Mouse (Mus musculus): ENCODE measurements around the gene Wnt5b. TPM values are rescaled to one million over a fixed set of nuclear protein-coding genes. Genes with fewer than 3 reads are reported as not detected.

The Wnt5b gene
- polyA plus RNA-seq, 1 experiment from 2014 or later, result not detected

DNA sequence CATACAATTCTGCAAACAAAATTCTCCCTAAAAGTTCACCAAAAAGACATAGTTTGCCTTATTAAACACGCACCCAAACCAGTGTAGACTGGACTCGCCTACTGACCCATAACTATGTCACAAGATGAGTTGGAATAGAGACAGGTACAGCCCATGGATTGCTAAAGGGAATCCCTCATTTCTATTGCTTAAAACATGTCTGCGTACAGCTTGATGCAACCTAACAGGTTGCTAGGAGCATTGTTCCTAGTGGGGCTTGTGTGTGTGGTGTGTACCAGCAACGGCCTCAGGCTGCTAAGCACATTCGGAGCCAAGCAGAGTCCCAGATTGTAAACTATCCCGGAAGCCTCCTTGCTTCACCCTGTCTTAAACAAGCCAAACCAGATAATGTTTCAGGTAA lies 127.5 kb downstream of the Wnt5b start:
- 0 out of 2 replicates have a peak overlapping the region, but pooled peaks have one; percentile 10 for H3K4me3 ChIP-seq (ENCODE audit: inconsistent target)
- H3K36me3 ChIP-seq (ENCODE audit: inconsistent target), result no peaks in the 10 kb centered on the region
- H3K27ac ChIP-seq, result no peak overlapping the region
- 55% methylated on average over 6 of the region's 6 CpGs for WGBS (ENCODE audit: missing documents)
- H3K79me2 ChIP-seq (ENCODE audit: inconsistent target), result no peaks in the 10 kb centered on the region

DNA sequence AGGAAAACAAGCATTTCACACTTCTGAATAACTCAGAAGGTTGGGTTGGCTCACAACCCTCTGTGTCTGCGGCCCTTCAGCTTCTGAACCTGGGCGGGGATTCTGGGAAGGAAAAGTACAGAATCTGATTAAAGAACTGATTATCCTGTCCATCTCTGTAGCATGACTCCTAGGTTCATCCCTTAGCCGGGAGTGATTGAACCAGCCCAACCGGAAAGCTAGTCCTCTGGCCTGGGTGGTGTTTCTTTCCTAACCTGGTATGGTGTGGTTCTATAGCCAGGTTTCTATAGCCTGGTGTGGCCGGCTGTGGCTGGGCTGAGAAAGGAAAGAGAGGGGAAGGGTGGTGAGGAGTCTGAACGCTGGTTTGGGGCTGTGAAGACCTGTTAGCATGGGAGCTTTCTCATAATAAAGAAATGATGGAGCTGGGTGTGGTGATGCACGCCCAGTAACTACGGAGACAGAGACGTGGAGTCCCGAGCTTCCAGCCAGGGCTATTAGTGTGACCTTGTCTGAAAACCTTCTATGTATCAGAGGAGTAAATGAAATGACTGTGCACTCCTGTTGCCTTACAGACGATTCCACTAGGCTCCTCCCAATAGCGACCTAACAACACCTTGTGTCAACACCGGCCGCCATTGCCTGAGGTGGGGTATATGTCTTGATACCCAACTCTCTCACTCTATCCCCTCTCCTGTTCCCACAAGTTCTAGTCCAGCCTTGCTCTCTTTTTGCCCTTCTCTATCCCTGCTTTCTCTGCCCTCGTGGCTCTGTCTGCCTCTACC lies 129.7 kb downstream of the Wnt5b start:
- 65% methylated on average over 15 of the region's 15 CpGs for WGBS (ENCODE audit: missing documents)

DNA sequence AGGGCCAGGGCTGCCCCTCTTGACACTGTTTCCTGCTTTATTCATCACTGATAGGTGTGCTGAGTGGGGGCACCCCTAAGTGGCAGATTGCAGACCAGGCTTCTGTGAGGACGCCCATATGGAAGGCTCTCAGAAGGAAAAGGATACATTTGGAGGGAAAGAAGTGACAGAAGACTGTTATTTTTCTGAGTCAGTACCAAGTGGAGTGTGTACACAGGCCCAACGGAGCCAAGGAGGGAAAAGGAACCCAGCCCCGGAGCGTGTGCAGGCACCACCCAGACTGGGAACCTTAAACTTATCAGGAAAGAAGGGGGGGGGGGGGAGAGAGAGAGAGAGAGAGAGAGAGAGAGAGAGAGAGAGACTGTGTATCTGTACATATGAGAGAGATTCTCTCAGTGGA lies 131.6 kb downstream of the Wnt5b start:
- Histone ChIP-seq H3K4me3 (ENCODE audit: inconsistent target) (no peak overlapping the region), H3K36me3 (ENCODE audit: inconsistent target) (no peaks in the 10 kb centered on the region), H3K79me2 (ENCODE audit: inconsistent target) (no peaks in the 10 kb centered on the region), H3K27ac (no peak overlapping the region)
- WGBS (ENCODE audit: missing documents), result 100% methylated on average over 2 of the region's 4 CpGs

More for the DNA sequence above, 129.7 kb downstream of the Wnt5b start:
- Histone ChIP-seq H3K27ac (no peak overlapping the region), H3K79me2 (ENCODE audit: inconsistent target) (no peaks in the 10 kb centered on the region), H3K4me3 (ENCODE audit: inconsistent target) (no peak overlapping the region), H3K36me3 (ENCODE audit: inconsistent target) (no peaks in the 10 kb centered on the region)

DNA sequence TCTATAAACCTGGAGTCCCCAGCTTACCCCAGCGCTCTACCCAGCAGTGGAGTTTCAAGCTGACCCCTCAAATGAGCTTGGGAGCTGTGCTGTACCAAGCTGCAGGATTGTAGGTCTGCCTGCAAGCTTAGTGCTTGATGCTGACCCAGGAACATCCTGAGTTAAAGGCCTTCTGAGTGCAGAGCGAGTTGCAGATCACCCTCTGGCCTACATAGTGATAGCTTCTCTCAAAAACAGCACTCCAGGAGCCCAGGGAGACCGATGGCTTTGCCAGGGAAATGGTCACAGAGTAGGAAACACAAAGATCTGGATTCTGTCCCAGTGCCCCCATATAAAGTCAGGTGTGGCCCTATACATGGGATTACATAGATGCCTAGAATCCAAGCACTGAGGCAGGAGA lies 132.6 kb downstream of the Wnt5b start:
- H3K27ac ChIP-seq, result no peak overlapping the region
- no peaks in the 10 kb centered on the region for H3K79me2 ChIP-seq (ENCODE audit: inconsistent target)
- no peak overlapping the region for H3K4me3 ChIP-seq (ENCODE audit: inconsistent target)
- H3K36me3 ChIP-seq (ENCODE audit: inconsistent target), result no peaks in the 10 kb centered on the region
- WGBS (ENCODE audit: missing documents), result 100% methylated on average over 3 of the region's 3 CpGs

DNA sequence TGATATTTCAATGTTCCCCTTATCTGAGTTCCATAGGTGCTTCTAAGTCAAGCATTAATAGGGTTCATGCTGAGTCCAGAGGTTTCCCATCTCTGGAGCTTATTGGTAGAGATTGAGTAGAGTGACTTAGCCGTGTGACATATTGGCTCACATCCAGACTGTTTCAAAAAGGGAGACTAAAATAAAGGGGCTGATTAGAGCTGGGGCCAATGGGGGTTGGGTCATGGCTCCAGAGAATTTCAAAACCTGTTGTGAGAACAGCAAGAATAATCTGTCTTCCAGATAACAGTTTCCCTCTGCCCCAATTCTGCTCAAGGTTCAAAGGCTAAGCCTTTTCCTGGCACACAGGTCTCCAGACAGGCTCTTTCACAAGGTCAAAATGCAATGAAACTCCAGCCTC lies 134.4 kb downstream of the Wnt5b start:
- H3K79me2 ChIP-seq (ENCODE audit: inconsistent target), result no peaks in the 10 kb centered on the region
- H3K27ac ChIP-seq, result no peak overlapping the region
- whole genome bisulfite sequencing (ENCODE audit: missing documents), result 63% methylated on average over 1 of the region's 1 CpGs
- H3K4me3 ChIP-seq (ENCODE audit: inconsistent target), result no peak overlapping the region
- H3K36me3 ChIP-seq (ENCODE audit: inconsistent target), result no peaks in the 10 kb centered on the region

DNA sequence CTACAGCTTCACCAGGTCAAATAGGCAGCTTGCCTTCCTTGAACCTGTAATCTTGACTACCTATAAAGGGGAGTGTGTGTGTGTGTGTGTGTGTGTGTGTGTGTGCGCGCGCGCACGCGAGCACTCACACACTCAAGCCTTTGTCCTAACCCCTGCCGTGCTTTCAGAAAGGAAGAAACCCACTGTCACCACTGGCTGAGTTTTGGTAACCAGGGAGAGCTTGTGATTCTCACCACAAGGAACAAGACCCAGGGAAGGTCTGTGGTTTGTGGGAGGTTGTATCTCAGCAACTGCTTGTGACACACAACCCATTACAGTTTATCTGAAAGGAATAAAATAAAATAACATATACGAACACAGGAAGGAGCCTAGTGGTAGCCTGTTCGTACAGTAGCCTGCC lies 135.6 kb downstream of the Wnt5b start:
- Histone ChIP-seq H3K36me3 (ENCODE audit: inconsistent target) (no peaks in the 10 kb centered on the region), H3K4me3 (ENCODE audit: inconsistent target) (no peak overlapping the region), H3K79me2 (ENCODE audit: inconsistent target) (no peaks in the 10 kb centered on the region), H3K27ac (no peak overlapping the region)
- 23% methylated on average over 9 of the region's 9 CpGs for WGBS (ENCODE audit: missing documents)

DNA sequence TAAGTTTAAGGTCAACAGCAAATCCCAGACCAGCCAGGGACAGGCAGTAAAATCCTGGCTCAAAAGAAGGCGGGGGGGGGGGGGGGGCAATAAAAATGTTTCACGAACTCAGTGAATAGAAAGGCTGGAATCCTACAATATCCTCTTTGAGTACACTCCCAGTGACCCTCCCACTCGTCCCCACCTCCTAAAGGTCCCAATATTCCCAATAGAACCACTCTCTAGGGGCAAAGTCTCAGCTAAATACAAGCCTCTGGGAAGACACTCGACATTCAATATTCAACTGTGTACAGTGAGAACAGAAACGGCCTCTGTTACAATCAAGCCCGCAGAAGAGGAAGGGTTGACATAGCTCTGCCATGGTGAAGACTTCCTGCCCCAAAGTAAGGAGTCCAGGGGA lies 136.3 kb downstream of the Wnt5b start:
- no peaks in the 10 kb centered on the region for H3K79me2 ChIP-seq (ENCODE audit: inconsistent target)
- WGBS (ENCODE audit: missing documents), result 34% methylated on average over 6 of the region's 6 CpGs
- H3K27ac ChIP-seq, result no peak overlapping the region
- H3K4me3 ChIP-seq (ENCODE audit: inconsistent target), result no peak overlapping the region
- H3K36me3 ChIP-seq (ENCODE audit: inconsistent target), result no peaks in the 10 kb centered on the region

DNA sequence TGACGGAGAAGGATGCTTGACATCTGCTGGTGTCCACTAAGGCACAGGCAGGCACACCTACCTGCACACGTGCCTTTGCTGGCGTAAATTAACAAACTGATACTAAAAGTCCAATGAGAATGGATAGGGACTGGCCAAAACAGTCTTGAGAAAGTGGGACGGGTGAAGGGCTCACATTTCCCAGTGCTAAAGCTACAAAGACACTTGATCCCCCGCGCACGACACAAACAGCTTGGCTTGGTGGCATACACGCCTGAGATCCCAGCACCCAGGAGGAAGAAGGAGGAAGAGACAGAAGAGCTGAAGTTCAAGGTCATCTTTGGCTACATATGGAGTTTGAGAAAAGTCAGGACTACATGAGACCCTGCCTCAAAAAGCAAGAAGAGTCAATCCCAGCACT lies 137.6 kb downstream of the Wnt5b start:
- WGBS (ENCODE audit: missing documents), result 94% methylated on average over 8 of the region's 8 CpGs
- no peaks in the 10 kb centered on the region for H3K36me3 ChIP-seq (ENCODE audit: inconsistent target)
- no peak overlapping the region for H3K4me3 ChIP-seq (ENCODE audit: inconsistent target)
- H3K79me2 ChIP-seq (ENCODE audit: inconsistent target), result no peaks in the 10 kb centered on the region
- H3K27ac ChIP-seq, result no peak overlapping the region

DNA sequence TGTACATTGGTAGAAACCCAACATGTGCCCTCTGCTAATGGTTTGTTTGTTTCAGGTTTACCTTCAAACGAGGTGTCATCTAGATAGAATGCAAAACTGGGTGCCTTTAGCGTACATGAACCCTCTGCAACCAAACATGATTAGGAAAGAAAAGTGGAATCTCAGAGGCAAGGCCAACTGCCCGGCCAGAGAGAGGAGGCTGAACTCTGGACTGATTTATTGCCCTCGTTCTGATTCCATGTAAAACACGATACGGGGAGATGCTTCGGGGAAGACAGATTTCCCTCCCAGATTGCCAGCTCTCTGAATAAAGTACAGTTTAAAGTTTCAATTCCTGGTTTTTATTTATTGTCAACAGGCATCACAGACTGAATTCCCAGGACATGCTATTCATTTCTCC lies 138.8 kb downstream of the Wnt5b start:
- no peak overlapping the region for H3K27ac ChIP-seq
- no peaks in the 10 kb centered on the region for H3K79me2 ChIP-seq (ENCODE audit: inconsistent target)

DNA sequence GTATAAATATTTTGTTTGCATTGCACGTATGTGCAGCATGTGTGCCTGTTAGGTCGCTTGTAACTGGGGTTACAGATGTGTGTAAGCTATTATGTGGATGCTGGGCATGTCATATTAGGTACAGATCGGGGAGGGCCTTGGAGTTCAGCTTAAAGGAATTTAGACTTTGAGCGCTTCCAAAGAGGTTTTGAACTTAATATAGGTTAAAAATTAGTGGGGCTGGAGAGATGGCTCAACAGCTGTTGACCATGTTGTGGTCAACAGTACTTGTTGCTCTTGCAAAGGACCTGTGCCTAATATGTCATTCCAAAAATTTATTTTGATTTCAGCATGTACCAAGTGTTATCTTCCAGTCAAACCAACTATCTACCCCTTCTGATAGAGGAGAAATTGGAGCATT lies 139.3 kb downstream of the Wnt5b start:
- WGBS (ENCODE audit: missing documents), result 92% methylated on average over 4 of the region's 4 CpGs
- no peak overlapping the region for H3K27ac ChIP-seq
- H3K4me3 ChIP-seq (ENCODE audit: inconsistent target), result no peak overlapping the region
- H3K79me2 ChIP-seq (ENCODE audit: inconsistent target), result no peaks in the 10 kb centered on the region
- no peaks in the 10 kb centered on the region for H3K36me3 ChIP-seq (ENCODE audit: inconsistent target)

More for the DNA sequence above, 138.8 kb downstream of the Wnt5b start:
- Histone ChIP-seq H3K36me3 (ENCODE audit: inconsistent target) (no peaks in the 10 kb centered on the region), H3K4me3 (ENCODE audit: inconsistent target) (no peak overlapping the region)
- 83% methylated on average over 7 of the region's 7 CpGs for WGBS (ENCODE audit: missing documents)

DNA sequence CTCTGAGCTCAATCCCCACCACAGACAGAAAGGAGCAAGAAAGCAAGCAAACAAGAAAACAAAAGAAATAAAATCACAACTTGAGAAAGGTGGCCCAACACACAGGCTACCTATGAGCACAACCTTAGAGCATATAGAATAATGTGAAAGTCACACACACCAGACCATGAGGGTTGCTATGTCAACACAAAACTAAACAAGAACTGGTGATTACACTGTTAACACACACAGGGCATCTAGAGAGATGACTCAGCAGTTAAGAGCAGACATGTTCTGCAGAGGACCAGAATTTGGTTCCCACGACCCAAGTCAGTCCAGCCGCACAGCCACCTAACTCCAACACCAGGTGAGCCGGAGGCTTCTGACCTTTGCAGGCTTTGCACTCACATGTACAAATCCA lies 141.2 kb downstream of the Wnt5b start:
- H3K27ac ChIP-seq, result no peak overlapping the region
- WGBS (ENCODE audit: missing documents), result 59% methylated on average over 3 of the region's 3 CpGs
- no peak overlapping the region for H3K4me3 ChIP-seq (ENCODE audit: inconsistent target)
- no peaks in the 10 kb centered on the region for H3K36me3 ChIP-seq (ENCODE audit: inconsistent target)
- no peaks in the 10 kb centered on the region for H3K79me2 ChIP-seq (ENCODE audit: inconsistent target)

DNA sequence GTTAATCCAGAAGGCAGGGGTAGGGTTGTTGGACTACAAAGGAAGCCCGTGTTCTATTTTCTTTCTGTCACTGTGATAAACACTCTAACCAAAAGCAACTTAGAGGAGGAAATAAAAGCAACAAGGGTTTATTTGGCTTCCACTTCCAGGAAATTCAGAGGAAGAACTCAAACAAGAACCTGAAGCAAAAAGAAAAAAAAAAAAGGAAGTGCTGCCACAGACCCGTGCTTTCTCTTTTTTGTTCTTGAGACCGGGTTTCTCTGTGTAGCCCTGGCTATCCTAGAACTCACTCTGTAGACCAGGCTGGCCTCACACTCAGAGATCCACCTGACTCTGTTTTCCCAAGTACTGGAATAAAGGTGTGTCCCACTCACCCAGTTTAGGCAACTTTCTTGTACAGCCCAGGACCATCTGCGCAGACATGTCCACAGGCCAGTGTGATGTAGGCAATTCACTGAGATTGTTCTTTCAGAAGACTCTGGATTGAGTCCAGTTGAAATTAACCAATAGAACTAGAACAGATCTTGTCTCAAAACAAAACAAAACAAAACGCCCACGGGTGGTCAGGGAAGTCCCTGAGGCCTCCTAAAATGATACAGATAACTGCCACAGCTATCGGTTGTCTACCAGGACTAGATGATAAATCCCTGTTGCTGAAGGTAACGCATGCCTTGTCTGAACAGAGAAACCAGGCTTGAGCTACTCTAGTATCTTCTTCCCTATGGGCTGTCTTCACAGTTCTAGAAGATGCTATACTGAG lies 142.4 kb downstream of the Wnt5b start:
- 61% methylated on average over 8 of the region's 8 CpGs for WGBS (ENCODE audit: missing documents)
- no peaks in the 10 kb centered on the region for H3K79me2 ChIP-seq (ENCODE audit: inconsistent target)
- H3K27ac ChIP-seq, result no peak overlapping the region
- no peaks in the 10 kb centered on the region for H3K36me3 ChIP-seq (ENCODE audit: inconsistent target)
- no peak overlapping the region for H3K4me3 ChIP-seq (ENCODE audit: inconsistent target)

DNA sequence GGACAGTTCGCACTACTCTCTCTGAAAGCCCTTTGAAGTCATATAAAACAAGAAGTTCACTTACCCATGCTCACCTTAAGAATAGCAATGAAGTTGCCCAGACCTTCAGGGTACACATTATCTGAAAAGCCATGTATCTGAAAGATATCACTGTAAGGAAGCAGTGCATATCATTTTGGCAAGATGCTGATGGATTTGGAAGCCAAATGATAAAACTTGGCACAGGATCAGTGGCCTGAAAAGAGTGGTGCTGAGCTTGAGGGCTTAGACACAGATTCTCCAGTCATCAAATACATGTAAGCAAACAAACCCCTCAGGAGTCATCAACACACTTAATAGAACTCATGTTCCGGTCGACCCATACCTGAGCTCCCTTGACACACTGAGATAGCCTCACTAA lies 143.5 kb downstream of the Wnt5b start:
- H3K4me3 ChIP-seq (ENCODE audit: inconsistent target), result no peak overlapping the region
- no peak overlapping the region for H3K27ac ChIP-seq
- H3K79me2 ChIP-seq (ENCODE audit: inconsistent target), result no peaks in the 10 kb centered on the region
- WGBS (ENCODE audit: missing documents), result 100% methylated on average over 3 of the region's 3 CpGs
- no peaks in the 10 kb centered on the region for H3K36me3 ChIP-seq (ENCODE audit: inconsistent target)

DNA sequence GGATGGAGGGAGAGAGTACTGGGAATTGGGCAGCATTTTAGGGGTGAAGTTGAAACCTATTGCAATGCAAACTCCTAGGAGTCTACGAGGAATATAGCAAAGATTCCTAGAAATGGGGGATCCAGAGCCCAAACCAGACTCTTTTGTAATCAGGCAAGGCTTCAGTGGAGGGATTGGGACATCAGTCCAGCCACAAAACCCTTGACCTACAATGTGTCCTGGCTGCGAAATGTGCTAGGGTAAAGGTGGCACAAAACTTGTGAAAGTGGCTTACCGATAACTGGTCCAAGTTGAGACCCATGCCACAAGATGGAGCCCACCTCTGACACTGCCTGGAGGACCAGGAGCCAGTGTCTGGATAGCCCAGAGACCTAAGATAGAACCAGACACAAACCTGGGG lies 144.8 kb downstream of the Wnt5b start:
- 66% methylated on average over 3 of the region's 3 CpGs for WGBS (ENCODE audit: missing documents)
- Histone ChIP-seq H3K27ac (no peak overlapping the region), H3K36me3 (ENCODE audit: inconsistent target) (no peaks in the 10 kb centered on the region), H3K4me3 (ENCODE audit: inconsistent target) (no peak overlapping the region), H3K79me2 (ENCODE audit: inconsistent target) (no peaks in the 10 kb centered on the region)

DNA sequence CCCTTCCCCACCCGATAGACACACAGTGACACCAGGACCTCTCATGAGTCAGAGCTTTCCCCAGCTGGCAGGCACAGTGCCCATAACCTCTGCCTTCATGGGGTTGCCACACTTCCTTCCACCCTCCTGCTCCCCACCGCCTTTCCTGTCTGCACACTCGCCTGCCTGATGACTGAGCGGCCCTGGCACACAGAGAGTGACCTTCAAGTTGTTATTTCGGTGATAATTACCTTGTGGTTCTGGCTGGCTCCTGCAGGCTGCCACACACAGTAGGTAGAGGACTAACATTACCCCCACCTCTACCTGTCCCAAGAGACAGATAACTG lies 147.9 kb downstream of the Wnt5b start:
- 0% methylated on average over 5 of the region's 5 CpGs for WGBS (ENCODE audit: missing documents)
- H3K79me2 ChIP-seq (ENCODE audit: inconsistent target), result no peaks in the 10 kb centered on the region
- no peaks in the 10 kb centered on the region for H3K36me3 ChIP-seq (ENCODE audit: inconsistent target)
- H3K27ac ChIP-seq, result peak overlapping the region; percentile 88
- H3K4me3 ChIP-seq (ENCODE audit: inconsistent target), result no peak overlapping the region

All from macrophage (primary cell).